Mouse (Mus musculus) liver (tissue): ENCODE data around the gene Stt3a.

Experiments used
- DNase-seq: peaks from one replicate; pipeline ENCODE4 v3.0.0-alpha.2; 2020; ENCODE audit warnings: mixed read lengths

Gene Stt3a

DNA sequence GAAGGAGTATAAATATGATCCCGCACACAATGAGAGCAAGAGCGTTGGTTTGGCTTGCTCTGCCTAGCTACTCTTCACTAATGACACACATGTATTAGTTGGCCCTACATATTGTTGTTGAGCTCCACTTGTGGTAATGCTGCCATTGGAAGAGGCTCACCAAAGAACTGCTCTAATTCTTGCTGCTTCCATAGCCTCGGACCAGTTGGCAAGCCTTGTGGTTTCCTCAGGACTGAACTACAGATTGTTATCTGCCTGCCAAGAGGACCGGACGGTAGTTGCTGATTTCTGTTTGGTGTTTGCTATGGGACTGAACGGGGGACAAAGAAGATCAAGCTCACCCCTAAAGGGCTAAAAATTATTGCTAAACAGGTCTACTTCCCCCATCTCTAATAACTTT lies 60.2 kb downstream of the Stt3a start:
- DNase-seq, result no peak

DNA sequence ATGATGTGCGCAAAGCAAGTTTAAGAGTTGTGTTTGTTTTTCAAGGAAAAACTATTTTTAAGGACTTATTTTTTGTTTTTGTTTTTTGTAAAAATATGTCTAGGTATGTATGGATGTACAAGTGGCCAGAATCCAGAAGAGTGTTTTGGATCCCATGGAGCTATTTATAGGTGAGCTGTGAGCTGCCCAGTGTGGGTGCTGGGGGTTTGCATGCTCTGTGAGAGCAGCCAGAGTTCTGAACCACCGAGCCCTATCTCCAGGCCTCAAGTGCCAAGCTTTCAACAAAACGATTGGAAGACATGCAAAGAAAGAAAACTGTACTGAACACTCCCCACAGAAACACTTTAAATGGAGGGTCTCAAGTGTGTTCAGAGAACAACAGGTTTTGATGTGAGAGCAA lies 61.6 kb downstream of the Stt3a start:
- no peak for DNase-seq

DNA sequence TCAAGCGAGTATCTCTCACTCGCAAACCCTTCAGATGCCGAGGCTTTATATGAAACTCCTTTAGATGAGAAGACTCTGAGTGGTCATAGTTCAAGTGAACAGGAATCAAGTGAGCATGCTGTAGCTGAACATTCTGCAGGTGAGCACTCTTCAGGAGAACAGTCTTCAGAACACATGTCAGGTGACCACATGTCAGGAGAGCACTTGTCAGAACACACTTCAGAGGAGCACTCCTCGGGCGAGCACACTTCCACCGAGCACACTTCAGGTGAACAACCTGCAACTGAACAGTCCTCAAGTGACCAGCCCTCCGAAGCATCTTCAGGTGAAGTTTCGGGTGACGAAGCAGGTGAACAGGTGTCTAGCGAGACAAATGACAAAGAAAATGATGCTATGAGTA lies 73.2 kb downstream of the Stt3a start:
- no peak for DNase-seq

DNA sequence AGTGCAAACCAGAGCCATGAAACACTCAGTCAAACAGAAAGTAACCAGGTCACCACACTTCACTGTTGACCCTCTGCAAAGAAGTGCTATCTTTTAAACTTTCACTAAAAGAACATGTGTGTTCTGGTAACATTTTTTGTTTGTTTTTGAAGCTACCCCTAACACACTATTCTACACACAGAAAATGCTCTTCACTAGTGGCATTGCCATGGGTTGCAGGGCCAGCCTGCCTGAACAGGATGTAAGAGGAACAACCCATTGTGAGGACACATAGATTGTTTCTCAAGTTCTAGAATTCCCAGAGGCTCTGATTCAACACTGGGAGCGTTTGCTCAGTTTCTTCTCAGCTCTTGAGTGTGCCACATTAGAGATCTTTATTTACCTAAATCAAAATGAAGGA lies 74.6 kb downstream of the Stt3a start, which contains the start of gene Acrv1:
Gene Acrv1 (plus strand): TSS at position 301 of the 400 bp plus-strand sequence.
- no peak for DNase-seq

DNA sequence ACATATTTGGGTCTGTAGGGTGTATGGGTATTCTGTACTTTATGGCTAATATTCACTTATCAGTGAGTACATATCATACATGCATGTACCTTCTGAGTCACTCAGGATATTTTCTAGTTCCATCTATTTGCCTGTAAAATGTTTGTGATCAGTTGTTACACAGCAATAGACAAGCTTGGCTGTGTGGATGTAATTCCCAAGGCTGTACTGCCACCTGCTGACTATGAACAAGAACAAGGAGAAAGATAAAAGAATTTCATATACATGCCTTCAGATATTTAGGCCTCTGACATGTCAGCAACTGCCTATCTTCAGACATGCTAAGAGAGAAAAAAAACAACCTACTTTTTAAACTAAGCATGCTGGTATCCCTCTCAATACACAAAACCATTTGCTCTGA lies 80.2 kb downstream of the Stt3a start:
- no peak for DNase-seq

DNA sequence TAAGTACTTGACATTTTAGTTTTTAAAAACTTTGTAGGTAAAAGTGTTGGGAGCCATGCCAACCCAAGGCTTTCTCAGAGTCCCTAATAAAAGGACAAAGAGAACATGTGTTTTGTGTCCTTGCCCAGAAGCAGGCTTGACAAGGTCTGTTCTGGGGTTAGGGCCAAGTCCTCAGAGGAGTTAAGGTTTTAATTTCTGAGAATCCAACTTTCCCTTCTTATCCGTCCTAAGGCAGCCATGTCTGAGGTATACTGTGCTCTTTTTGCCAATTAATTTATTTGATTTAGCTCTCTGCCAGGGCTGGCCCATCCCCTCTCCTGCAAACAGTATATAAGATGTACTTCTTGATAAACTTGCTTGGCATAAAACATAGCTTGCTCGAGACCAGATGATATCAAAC lies 86.1 kb downstream of the Stt3a start:
- DNase-seq, result no peak
